Mouse (Mus musculus) spleen, postnatal 10 days (tissue): Measurements from ENCODE around the gene Borcs8.

ENCODE experiments used
- DNase-seq, 2 experiments: peaks; one replicate each; pipeline ENCODE4 v3.0.0; 2021 to 2022; ENCODE audit warnings: low spot score in 2 of 2

Borcs8 gene

GRCm38 (mm10) chr8:70179082-70179481 lies 39.8 kb downstream of the Borcs8 start:
- no peak for DNase-seq

DNA sequence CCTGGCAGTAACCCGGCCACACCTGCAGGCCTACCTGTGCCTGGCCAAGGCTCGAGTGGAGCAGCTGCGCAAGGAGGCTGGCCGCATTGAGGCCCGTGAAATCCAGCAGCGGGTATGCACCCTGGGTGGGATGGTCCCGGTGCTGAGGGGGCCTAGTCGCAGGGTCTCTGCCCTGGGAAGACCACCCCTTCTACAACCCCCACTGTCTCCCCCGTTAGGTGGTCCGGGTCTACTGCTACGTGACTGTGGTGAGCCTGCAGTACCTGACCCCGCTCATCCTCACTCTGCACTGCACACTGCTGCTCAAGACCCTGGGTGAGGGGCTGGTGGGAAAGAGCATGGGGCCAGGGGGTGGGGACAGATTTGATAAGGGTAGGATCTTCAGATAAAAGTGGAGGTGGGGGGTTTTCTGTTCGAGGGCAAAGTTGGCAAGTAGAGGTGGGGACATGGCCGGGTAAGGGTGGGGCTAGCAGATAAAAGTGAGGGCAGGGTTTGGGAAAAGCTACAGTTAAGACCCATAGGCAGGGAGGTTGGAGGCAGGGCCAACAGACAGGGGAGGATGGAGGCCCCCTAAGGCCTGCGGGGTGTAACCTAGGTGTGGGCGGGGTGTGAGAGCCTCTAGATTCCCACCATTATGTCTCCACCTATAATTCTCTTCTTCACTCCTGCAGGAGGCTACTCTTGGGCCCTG lies 42.1 kb downstream of the Borcs8 start:
- no peak for DNase-seq

GRCm38 (mm10) chr8:70181903-70182252 lies 42.6 kb downstream of the Borcs8 start:
- no peak for DNase-seq

- DNase-seq: no peak
Measured at GRCm38 (mm10) chr8:70183194-70183593, 43.9 kb downstream of the Borcs8 start.

DNA sequence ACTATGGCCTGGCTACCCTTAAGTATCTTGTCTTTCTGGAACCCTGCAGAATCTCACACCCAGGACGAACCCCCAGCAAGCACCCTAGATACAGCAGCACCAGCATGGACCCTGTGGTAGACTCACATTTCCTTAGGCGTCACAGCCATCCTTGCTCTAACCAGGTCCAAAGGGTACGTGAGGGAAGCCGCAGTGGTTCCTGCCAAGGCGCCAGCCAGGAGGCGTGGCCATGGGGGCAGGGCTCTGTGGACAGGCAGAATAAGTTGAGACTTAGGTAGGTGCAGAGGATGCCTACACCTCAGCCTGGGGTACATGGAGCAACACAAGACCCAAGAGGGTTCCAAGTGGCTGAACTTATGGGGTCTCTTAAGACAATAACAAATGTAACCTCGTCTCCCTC lies 49.4 kb downstream of the Borcs8 start:
- DNase-seq: no peak

GRCm38 (mm10) chr8:70193238-70193637 lies 53.9 kb downstream of the Borcs8 start:
- DNase-seq: no peak

DNA sequence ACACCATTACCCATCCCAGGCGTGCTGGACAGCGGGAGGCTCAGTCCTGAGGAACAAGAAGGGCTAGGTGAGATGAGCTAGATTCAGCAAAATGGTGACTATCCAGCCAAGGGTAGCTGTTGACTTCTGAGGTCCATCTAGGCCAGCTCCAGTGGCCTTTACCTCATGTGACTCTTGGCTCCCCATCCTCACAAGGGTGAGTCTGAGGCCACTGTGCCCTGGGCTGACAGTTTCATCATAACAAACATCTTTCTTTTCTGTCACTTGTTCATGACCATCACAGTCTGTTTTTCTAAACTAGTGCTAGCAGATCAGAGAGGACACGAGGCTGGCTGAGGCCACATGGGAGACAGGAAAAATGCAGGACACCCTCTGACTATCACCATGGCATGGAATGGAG lies 54.9 kb downstream of the Borcs8 start:
- DNase-seq: no peak

DNA sequence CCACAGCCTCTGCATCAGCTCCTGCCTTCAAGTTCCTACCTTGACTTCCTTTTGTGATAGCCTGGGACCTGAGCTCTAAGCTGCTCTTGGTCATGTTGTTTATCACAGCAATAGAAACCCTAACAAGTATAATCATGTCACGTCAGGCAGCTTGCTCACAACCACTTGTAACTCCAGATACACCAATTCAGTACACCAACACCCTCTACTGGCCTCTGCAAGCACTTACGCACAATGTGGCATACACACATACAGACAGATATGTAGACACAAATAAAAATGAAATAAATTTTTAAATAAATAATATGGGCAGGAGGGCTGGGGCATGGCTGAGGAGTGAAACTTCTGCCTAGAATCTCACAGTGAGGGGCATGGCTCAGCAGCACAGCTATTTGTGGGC lies 56.5 kb downstream of the Borcs8 start:
- DNase-seq: no peak
